Mouse (Mus musculus) spleen, postnatal 36 days (tissue): ENCODE results near the gene Vsig2.

ENCODE experiments used
- DNase-seq, 2 experiments: peaks; one replicate each; pipeline ENCODE4 v3.0.0; 2022; ENCODE audit warnings: low spot score in 2 of 2, mixed read lengths in 1 of 2

Gene Vsig2

DNA sequence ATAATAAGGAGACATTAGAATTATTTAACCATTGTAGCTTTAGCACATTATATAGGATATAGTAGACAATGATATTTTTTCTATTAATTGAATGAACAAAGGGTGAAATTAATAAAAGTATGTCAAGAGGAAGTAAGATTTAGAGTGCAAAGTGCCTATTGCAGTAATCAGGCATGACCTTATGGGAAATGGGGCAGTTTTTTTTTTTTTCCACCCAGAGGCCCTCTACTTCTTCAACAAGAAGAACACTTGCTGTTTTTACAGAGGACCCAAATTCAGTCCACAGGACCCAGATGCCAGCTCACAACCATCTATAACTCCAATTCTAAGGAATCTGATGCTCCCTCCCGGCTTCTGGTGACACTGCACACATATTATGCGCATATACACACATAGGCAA, 21.6 kb downstream of the Vsig2 start:
- DNase-seq, result no peak

DNA sequence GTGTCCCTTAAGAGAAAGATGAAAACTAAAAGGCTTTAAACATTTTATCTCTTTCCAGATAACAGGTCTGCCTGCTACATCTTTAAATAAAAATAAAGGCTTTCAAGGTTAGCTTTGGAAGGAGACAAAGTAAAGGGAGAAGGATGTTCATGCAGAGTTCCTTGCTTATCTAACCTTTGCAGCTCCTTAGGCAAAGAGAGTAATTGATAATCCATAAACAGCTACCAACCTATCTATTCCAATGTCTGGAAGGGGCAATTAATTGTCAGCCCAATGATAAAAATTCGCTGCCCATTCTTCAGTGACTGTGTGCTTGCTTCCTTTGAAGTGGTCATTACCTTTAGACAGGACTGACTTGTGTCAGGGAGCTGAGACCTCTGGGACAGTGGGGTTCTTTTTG, 24.8 kb downstream of the Vsig2 start:
- no peak for DNase-seq

DNA sequence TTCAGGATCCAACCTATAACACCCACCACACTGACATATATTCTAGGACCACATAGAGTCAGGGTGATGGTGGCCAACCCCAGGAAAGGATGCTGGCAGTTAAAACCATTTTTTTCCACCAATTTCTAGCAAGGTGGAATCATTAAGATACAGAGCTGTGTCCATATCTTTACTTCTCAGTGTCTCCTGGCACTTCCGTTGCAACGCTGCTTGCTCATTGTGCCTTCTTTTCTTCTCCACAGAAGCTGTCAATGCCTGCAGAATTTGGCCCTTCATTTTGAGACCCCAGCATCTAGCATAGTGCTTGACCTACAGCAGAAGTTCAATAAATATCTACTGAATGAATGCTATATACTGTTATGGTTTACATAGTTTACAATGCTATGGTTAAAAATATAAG, 28.0 kb downstream of the Vsig2 start:
- DNase-seq, result no peak

DNA sequence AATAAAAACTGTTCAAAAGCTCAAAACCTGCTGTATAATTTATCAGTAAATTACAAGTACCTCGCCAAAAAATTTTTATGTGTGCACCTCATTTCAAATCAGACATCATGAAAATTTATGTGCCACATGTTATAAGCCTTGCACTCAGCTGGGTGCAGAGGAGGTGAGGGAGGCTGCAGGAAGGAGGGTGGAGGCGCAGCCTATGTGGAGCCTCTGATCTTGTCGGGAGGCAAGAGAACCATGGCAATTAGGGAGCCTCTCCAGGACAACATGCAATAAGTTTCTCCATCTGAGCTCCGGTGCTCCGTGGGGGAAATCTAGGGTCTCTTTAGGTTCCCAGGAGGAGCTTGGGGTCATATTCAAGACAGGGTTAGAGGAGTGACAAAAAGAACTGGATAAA, 28.4 kb downstream of the Vsig2 start:
- no peak for DNase-seq

DNA sequence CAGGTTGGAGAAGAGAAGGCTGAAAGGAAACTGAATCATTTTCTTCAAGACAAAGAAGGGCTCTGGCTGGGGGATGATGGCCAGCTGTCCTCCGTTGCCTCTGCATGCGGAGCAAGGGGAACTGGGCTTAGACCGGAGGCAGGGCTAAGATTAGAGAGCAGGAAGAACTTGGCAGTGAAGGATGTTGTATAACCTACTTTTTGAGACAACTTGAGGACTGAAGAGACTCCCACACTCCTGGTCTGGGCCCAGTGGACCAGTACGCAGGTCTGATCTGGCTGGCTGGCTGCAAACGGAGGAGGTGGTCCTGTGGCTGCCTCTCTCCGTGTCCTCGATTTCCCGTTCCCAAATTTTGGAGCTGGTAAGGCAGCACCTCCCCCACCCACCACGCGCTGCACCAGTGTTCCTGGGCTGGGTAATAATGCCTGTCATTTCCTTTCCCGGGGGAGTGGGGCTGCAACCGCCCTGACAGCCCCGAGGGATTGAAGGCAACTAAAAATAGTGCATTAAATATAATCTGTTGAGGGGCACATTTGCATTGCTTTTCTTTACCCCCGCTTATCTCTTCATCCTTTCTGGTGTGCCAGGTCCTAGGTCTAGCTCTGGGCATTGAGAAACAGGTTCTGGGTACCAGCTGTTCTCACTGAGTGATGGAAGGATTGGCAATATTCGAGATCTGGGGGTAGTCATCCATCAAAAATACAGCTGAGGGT, 29.0 kb downstream of the Vsig2 start:
- peak in 1 of 2 experiments; percentile 39 for DNase-seq

DNA sequence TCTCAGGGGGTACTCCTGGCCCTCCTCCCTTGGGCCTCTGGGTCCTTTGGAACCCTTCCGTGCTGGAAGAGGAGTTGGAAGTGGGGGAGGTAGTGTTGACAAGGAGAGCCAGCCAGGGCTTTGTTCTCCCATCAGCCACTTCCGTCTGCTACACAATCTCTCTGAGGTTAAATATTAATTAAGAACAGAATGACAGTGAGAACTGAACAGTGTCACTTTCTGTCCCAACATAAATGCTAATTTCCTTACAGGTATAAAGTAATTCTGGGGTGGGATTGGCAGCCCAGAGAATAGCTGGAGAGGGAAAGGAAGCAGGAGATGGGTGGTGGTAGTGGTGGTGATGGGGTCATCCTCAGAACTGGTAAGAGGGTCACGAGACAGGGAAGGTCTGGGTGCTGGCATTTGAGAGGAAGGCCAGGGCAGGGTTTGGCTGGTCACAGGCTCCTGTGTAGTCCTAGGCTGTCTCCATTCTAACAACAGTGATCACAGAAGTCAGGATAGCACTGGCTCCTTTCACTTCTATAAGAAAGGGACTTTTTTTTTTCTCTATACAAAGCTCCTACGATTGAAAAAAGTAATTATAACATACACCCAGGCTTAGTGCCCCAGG, 29.7 kb downstream of the Vsig2 start:
- DNase-seq, result no peak

DNA sequence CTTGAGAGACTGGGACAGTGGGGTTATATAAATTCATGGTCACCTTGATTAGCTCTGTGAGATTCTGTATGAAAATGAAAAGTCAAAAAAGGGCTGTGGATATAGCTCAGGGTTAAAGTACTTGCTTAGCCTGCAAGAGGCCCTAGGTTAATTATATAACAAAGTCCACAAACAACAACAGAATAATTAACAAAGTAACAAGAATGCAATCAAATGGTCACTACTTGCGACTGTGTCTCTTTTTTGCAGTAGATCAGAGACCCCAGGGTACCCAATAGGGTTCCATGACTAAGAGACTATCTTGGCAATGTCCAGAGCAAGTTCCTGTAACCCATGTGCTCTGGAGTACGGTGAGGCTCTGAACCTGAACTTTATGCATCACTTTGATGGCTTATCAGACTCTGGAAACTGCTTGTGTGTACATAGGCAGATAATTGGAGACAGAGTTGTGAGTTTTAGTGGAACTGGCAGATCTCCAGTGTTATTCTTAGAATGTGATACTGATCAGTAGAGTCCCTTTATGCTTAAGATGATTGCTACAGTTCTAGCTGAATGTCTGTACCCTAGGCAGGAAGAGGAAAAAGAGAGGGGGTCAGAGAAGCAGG, 30.3 kb downstream of the Vsig2 start:
- no peak for DNase-seq

DNA sequence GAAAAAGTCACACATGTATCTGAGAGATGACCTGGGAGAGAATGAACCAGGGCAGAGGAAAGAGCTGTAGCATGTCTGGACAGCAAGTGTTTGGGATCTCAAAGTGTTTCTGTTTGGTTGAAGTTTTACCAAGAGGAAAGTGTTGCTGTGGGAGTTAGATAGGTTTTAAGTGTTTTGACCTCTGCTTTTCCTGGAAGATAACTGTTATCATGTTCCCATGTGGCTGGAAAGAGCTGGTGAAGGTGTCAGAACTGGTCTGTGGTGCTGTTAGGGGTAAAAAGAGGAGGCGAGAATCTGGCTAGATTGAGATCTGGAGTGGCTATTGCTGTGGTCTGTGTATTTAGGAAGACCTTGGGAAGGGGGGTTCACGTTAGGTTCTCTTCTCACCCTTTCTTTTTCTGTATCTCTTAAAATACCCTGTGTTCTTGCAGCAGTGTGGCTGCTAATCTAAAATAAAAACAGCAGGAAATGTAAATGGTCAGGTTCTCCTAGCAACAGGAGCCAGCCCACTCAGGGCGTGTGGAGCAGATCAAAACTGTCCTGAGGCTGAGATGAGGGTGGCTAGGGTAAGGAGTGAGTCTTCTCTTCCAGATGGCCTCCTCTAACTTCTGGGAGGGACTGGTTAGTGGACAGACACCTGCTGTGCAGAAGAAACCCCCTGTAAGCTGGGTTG, 33.3 kb downstream of the Vsig2 start:
- DNase-seq, result no peak

DNA sequence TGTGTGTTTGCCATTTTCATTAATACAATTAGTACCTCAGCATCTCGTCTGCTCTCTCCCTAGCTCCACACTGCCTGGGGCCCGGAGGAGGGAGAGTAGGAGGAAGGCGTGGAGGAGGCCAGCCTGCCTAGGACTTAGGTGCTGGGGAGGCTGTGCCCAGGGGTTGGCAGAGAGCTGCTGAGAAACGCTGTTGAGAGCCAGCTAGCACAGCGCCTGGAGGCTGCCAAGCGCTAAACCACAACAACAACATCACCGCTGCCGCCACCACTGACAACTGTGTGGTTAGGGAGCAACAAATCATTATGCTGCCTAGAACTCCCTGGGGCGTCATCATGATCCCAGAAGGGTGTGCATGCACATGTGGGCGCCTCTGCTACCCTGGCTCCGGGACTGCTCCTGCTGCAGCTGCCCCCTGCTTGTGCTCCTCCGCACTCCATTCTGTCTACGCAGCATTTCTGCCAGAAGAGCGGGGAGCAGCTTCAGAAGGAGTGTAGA, 37.4 kb downstream of the Vsig2 start:
- peak; percentile 67 to 73 for DNase-seq

DNA sequence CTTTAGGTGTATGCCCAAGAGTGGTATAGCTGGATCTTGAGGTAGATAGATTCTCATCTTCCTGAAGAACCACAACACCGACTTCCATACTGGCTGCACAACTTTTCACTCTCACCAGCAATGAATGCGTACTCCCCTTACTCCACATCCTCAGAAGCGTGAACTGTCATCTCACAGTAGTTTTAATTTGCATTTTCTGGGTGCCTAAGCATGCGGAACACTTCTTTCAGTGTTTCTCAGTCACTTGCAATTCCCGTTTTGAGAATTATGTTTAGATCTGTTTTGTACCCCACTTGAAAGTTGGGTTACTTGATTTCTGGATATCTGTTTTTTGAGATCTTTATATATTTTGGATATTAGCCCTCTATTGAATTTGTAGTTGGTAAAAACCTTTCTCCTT, 44.5 kb downstream of the Vsig2 start:
- DNase-seq, result peak; percentile 29 to 40

DNA sequence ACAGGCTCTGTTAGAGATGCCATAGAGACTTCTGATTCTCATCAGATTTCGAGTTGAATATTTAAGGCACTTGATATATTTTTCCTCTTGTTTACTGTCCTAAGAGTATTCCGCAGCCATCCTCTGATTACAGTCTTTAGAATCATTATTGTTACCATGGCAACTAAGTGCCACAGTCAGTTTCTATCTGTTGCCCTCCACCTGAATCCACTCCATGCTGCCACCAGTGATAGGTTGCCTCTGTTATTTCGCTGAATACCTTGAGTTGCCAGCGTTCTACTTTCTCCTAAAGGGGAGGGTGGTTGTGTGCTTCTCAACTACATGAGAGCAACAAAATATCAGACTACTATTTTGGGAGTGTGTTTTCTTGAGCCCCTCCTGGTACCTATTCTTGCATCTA, 47.7 kb downstream of the Vsig2 start:
- DNase-seq, result no peak

DNA sequence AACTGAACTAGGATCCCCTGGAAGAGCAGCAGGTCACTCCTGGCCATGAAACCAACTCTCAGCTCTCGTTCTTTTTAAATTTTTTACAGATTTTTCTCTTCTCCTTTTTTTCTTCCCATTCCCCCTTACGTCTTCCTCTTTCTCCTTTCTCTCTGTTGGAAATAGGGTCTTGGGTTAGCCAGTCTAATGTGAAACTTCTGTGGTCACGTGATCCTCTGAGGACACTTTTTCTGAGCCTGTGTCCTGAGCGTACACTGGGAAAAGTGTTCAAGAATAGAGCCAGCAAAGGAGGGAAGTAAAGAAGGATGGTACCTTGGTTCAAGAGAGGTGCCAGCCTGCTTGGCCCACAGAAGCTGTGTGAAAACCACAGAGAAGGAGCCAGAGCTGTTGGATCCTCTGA, 51.3 kb downstream of the Vsig2 start:
- DNase-seq, result no peak

DNA sequence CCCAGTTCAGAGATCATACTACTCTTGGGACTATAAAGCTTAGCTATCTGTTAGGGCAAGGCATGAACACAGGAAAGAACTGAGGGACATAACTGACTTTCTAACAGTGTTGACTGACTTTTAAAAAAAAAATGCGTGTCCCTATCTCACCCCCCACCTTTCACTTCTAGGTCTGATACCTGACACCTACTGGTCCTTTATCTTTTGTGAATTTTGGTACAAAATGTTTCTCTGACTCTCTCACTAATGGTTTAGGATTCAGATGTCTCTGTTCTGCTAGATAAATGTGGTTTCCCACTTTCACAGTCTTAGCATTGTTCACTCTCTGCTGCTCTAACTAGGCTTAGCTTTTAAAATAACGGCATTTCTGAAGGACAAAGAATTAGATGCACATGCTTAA, 53.0 kb downstream of the Vsig2 start:
- no peak for DNase-seq

DNA sequence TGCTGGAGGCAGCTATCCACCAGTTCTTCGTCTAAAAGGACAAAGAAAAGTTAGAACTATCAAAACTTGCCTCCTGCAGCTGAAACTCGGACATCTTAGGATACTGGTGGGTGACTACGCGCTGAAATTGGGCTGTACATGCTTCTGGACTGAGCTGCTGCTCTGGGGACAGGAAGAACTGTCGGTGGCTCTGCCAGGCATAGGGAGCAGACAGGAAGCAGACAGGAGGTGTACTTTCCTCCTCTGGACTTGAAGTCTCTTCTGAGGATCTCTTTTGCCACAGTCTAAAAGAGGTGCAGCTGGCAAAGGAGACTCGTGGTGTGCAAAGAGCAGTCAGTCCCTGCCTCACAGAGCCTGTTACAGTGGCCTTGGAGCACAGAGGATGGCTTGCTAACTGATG, 53.6 kb downstream of the Vsig2 start:
- DNase-seq, result no peak

DNA sequence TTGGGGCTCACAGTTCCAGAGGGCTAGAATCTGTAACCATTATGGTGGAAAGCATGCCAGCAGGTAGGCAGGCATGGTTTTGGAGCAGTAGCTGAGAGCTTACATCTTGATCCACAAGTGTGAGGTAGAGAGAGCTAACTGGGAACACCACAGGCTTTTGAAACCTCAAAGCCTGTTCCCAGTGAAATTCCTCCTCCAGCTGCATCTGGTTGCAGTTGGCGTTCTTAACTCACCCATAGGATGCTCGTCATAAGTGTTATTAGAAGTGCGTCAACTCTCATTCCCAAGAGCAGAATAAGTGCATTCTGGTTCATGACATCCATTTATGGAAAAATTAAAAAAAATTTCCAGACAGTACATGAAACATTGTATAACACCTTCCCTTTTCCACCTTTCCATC, 54.6 kb downstream of the Vsig2 start:
- no peak for DNase-seq
